Mouse (Mus musculus): ENCODE data around the gene E130208F15Rik.

Gene E130208F15Rik

GRCm38 (mm10) chr7:30336384-30336783 lies 14.8 kb downstream of the E130208F15Rik start:
- peak; percentile 91 for DNase-seq

- peak; percentile 82 for DNase-seq
Measured at GRCm38 (mm10) chr7:30339432-30340109, 18.0 kb downstream of the E130208F15Rik start.

GRCm38 (mm10) chr7:30346635-30347379 lies 25.3 kb downstream of the E130208F15Rik start:
- peak; percentile 53 for DNase-seq

GRCm38 (mm10) chr7:30347828-30348227 lies 26.3 kb downstream of the E130208F15Rik start:
- DNase-seq, result peak; percentile 84

DNA sequence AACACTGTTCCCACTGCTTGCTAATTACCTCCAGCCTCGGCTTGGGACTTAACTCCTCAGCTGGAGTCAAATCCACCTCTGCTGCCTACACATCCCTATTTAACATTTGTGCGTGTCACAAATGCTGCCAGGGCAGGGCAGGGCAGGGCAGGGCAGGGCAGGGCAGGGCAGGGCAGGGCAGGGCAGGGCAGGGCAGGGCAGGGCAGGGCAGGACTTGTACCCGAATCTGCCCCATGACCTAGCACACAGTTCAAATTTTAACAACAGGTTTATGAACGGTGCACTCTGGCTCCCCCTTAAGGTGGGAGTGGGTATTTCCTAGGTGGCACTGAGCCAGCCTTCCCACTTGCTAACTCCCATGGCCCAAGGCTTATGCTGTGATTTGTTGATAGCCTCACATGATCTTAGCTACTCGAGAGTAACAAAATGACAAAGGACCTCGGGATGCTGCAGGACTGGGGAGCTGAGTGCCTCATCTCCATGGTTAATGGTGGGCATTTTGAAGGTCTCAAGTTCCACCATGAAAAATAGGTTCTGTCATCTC lies 31.8 kb downstream of the E130208F15Rik start:
- DNase-seq, result peak; percentile 75

GRCm38 (mm10) chr7:30354059-30354458 lies 32.5 kb downstream of the E130208F15Rik start:
- DNase-seq, result no peak

DNA sequence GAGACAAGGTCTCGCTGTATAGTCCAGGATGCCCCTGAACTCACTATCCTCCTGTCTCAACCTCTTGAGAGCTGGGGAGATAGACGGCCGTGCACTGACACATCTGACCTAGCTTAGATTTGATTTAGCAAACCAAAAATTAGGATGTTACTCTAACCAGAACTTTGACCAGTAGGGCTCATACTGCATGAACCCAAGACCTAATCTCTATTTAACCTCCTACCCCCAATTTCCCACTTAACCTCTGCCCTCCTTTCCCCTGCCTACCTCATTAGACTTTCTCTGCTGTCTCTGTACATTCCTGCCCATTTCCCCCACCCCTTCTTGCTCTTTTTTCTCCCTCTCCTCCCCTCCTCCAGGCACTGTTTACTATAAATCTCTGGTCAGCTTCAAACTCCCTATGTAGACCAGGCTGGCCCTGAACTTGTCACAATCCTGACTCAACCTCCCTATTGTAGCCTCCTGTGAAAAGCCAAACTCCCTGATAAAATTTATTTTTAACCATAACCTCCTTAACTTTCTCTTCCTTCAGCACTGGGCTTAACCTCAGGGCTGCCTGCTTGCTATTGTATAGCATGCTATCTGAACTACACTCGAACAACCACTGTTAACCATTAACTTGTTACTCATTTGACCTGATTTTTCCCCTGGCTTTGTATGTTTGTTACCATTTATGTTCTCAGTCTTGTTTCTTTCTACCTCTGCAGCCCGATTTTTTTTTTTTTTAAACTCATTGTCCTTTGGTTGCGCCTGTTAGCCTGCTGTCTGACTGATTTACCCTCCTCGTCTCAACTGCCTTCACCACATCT lies 37.0 kb downstream of the E130208F15Rik start:
- no peak for DNase-seq

- DNase-seq, result no peak
Measured at GRCm38 (mm10) chr7:30359276-30359865, 37.8 kb downstream of the E130208F15Rik start.

DNA sequence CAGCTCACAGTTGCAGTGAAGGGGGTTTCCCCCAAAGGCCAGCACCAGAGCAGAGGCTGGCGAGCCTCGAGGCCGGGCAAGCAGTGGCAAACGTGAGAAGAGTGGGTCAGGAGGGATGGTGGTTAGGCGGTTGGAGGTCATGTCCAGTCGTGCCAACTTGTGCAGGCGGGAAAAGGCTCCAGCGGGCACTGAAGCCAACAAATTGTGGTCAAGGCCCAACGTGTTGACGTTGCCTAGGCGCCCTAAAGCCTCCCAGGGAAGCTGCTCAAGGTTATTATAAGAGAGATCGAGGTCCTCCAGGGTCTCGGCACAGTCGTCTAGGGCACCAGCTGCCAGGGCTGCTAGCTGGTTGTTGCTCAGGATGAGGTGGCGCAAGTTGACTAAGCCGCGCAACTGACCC lies 38.5 kb downstream of the E130208F15Rik start:
- no peak for DNase-seq

- peak; percentile 79 for DNase-seq
Measured at GRCm38 (mm10) chr7:30362652-30363343, 41.3 kb downstream of the E130208F15Rik start, which contains the start of gene Lrfn3. TSS of gene Lrfn3 (minus strand) at chr7:30362772.

DNA sequence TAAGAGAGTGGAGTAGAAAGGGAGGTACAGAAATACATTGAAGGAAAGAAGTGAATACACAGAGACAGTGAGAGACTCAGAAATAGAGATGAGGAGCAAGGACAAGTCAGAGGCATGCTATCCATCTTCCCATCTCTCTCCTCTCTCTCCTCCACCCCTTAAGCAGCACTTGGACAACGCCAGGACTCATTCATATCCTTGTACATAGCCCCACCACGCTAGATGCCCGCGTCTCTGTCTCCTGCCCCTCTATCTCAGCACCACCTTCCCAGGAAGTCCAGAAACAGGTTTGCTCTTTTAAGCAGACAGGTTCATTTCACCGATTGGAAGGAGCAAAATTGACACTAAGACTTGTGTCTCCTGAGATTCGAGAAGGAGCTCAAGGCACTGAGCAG lies 41.8 kb downstream of the E130208F15Rik start:
- peak; percentile 35 for DNase-seq

DNA sequence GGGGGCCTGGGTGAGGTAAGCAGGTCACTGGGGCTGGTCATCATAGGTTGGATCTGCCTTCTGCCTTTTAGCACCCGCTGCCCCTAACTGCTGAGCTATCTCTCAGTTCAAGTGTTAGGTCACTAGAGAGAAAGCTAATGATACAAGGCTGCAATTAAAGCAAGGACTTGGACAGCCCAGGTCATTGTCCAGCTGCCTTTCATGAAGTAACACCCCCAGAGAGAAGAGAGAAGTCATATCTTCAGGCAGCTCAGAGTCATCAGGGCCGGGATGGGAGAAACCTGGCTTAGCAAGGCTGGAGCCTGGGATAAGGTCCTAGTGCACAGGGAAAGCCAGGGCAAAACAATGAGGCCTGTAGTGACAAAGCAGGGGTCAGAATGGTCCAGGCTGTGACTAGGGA lies 45.9 kb downstream of the E130208F15Rik start:
- DNase-seq, result no peak

Data from cerebellum, adult 9-11 months (tissue).